Mouse (Mus musculus): ENCODE data around the gene Nfatc2ip. TPM values are rescaled to one million over a fixed set of nuclear protein-coding genes. Genes with fewer than 3 reads are reported as not detected.
A peak's percentile ranks its signal among the peaks of the same experiment; 100 is the strongest.

The Nfatc2ip gene
- polyA plus RNA-seq, 1 experiment from 2014 or later, result 3.7 TPM

DNA sequence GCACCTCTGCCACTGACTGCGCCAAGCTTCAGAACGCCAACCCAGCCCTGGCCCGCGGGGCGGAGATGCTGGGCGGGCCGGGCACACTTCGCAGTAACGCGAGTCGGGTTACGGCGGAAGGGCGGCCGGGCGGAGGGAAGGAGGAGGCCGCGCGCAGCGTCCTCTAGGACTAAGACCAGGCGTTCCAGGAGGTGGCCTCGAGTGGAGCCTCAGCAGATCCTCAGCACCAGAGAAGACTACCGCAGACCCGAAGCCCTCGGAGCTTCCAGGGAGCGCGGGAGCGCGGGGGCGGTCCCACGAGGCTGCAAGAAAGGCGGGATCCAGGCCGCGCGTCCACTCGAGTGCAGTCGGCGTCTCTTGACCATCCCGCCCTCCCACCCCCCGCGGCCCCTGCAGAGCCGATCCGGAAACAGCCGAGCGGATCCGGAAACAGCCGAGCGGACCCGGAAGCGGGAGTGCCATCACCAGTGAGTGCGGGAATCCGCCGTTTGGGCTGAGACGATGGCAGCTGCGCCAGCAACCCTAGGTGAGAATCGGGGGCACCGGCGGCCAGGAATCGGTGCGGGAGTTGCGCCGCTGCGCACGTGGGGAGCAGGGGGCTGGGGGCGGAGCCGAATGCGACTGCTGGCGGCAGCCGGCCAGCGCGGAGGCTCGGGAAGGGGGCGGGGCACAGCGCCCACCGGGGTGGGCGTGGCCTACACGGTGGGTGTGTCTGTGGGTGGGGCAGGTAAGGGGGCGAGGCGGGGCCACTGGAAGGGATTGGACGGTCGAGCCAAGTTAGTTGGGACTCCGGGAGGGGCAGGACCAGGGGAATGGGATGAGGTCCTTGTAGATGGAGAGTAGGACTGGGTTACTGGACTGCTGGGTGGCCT, 32.3 kb upstream of the Nfatc2ip start, which contains the start of gene Rabep2:
Rabep2 (plus strand) TSS at position 129 of the 872 bp plus-strand sequence.
- Histone ChIP-seq H3K4me2 (peak within 1 kb of the TSS; percentile 99), H3K9ac (peak within 1 kb of the TSS; percentile 77), H3K36me3 (peaks cover 11% of the 10 kb centered on the region; the same call in 1 of the 2 replicates), H3K4me3 (peak within 1 kb of the TSS; percentile 76), H3K27me3 (replicated peaks) (no peaks in the 10 kb centered on the region), H3K9me3 (replicated peaks) (0 out of 2 replicates have a peak, but pooled peaks cover 6% of the 10 kb centered on the region), H3K4me1 (peaks cover 30% of the 10 kb centered on the region), H3K27ac (peak within 1 kb of the TSS; percentile 81)
- peak; percentile 85 for ATAC-seq
- under 1% methylated on average over 81 of the region's 82 CpGs for WGBS (ENCODE audit: insufficient replicate concordance)

DNA sequence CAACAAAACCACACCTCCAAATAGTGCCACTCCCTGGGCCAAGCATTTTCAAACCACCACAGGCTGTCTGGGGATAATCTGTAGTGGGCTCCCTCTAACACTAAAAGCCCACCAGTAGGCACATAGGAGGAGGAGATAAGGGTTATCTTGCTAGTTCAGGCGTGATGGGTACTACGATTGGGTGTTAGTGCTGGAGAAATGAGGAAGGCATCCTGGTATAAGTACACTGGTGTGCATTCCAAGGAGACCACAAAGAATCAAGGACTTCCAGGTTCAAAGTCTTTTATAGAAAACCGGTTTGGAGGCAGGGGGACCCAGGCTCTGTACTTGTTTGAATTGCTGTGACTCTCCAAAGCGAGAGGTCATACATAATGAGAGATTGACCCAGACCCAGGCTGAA, 31.6 kb upstream of the Nfatc2ip start:
- Histone ChIP-seq H3K9ac (peak overlapping the region; percentile 77; the same call in 1 of the 2 replicates), H3K27me3 (replicated peaks) (no peaks in the 10 kb centered on the region), H3K4me3 (peak overlapping the region; percentile 76), H3K36me3 (peaks cover 9% of the 10 kb centered on the region; the same call in 1 of the 2 replicates), H3K9me3 (replicated peaks) (0 out of 2 replicates have a peak, but pooled peaks cover 6% of the 10 kb centered on the region), H3K4me2 (peak overlapping the region; percentile 99), H3K27ac (peak overlapping the region; percentile 81), H3K4me1 (peaks cover 30% of the 10 kb centered on the region)
- 5% methylated on average over 4 of the region's 4 CpGs for WGBS (ENCODE audit: insufficient replicate concordance)
- peak; percentile 45; the same call in 1 of the 2 replicates for ATAC-seq

- Histone ChIP-seq H3K4me3 (no peak overlapping the region), H3K27me3 (replicated peaks) (no peaks in the 10 kb centered on the region), H3K36me3 (peaks cover 3% of the 10 kb centered on the region; the same call in 1 of the 2 replicates), H3K9me3 (replicated peaks) (0 out of 2 replicates have a peak, but pooled peaks cover 6% of the 10 kb centered on the region), H3K4me1 (peaks cover 30% of the 10 kb centered on the region), H3K9ac (no peak overlapping the region), H3K4me2 (no peak overlapping the region), H3K27ac (no peak overlapping the region)
- 50% methylated on average over 12 of the region's 13 CpGs for WGBS (ENCODE audit: insufficient replicate concordance)
- no peak for ATAC-seq
Measured at GRCm38 (mm10) chr7:126427323-126427860, 30.9 kb upstream of the Nfatc2ip start.

DNA sequence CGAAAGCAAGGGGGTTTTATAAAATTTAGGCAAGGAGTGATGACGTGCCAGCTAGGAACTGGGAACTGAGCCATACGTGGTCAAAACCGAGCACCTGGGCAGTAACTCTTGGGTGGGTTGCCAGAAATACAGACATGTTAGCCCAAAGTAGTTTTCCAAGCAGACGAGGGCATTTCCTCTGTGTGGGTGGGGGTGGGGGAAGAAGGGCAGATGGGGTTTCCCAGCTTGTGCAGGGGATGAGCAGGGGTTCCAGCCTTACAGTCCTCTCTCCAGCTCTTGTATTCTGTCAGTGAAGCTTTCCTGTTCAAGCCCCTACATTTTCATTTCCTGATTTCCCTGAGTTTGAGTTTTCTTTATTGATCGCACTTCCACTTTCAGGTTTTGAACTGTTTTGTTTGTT, 27.6 kb upstream of the Nfatc2ip start:
- Histone ChIP-seq H3K27me3 (replicated peaks) (no peaks in the 10 kb centered on the region), H3K4me3 (no peak overlapping the region), H3K27ac (no peak overlapping the region), H3K9ac (no peak overlapping the region), H3K9me3 (replicated peaks) (0 out of 2 replicates have a peak, but pooled peaks cover 6% of the 10 kb centered on the region), H3K4me2 (no peak overlapping the region), H3K4me1 (peaks cover 15% of the 10 kb centered on the region), H3K36me3 (no peaks in the 10 kb centered on the region)
- ATAC-seq, result no peak
- WGBS (ENCODE audit: insufficient replicate concordance), result 65% methylated on average over 6 of the region's 6 CpGs

GRCm38 (mm10) chr7:126421756-126422155, 25.2 kb upstream of the Nfatc2ip start:
- no peaks in the 10 kb centered on the region for H3K36me3 ChIP-seq
- ATAC-seq, result no peak
- H3K9ac ChIP-seq, result no peak overlapping the region
- 54% methylated on average over 5 of the region's 5 CpGs for WGBS (ENCODE audit: insufficient replicate concordance)
- no peaks in the 10 kb centered on the region for H3K27me3 ChIP-seq (replicated peaks)
- no peak overlapping the region for H3K27ac ChIP-seq
- H3K9me3 ChIP-seq (replicated peaks), result no peaks in the 10 kb centered on the region
- no peaks in the 10 kb centered on the region for H3K4me1 ChIP-seq
- no peak overlapping the region for H3K4me3 ChIP-seq
- H3K4me2 ChIP-seq, result no peak overlapping the region

GRCm38 (mm10) chr7:126418496-126418895, 22.0 kb upstream of the Nfatc2ip start:
- WGBS (ENCODE audit: insufficient replicate concordance), result 43% methylated on average over 3 of the region's 3 CpGs
- ATAC-seq, result no peak
- Histone ChIP-seq H3K9me3 (replicated peaks) (no peaks in the 10 kb centered on the region), H3K27ac (no peak overlapping the region), H3K4me3 (no peak overlapping the region), H3K36me3 (no peaks in the 10 kb centered on the region), H3K27me3 (replicated peaks) (peaks cover 13% of the 10 kb centered on the region), H3K9ac (no peak overlapping the region), H3K4me1 (no peaks in the 10 kb centered on the region), H3K4me2 (no peak overlapping the region)

DNA sequence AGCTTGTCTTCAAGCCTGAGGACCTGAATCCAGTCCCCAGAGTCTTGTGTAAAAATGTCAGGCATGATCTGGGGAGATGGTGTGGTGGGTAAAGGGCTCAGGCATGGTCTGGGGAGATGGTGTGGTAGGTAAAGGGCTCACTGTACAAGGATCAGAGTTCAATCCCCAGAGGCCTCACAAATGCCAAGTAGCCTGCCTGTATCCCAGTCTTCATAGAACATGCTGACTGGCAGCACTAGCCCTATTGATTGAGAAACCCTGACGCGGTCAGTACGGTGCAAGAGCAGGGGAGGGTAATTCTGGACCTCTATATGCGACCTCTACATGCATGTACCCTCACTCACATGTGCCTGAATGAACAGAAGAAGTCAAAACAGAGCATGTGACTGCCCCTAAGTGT, 21.1 kb upstream of the Nfatc2ip start:
- 85% methylated on average over 4 of the region's 4 CpGs for WGBS (ENCODE audit: insufficient replicate concordance)
- ATAC-seq, result no peak
- Histone ChIP-seq H3K4me1 (no peaks in the 10 kb centered on the region), H3K27me3 (replicated peaks) (peaks cover 22% of the 10 kb centered on the region), H3K9me3 (replicated peaks) (no peaks in the 10 kb centered on the region), H3K36me3 (no peaks in the 10 kb centered on the region), H3K4me3 (no peak overlapping the region), H3K4me2 (no peak overlapping the region), H3K27ac (no peak overlapping the region), H3K9ac (no peak overlapping the region)

DNA sequence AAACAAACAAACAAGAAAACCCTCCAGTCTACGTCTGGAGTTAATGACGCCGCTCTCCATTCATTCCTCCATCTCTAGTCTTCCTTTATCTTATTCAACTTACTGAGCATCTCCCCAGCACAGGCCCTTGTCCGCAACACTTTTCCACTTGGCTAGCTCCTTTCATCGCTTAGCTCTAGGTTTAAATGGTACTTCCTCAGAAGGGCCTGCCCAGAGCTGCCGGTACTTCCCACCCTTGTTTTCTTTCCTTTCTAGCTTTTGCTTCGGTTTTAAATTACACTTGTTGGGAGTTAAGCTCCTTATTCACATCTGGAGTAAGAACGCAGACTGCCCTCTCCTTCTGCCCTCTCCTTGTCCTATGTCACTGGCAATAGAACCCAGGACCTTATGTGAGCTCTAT, 20.5 kb upstream of the Nfatc2ip start:
- WGBS (ENCODE audit: insufficient replicate concordance), result 50% methylated on average over 8 of the region's 8 CpGs
- Histone ChIP-seq H3K4me3 (no peak overlapping the region), H3K36me3 (no peaks in the 10 kb centered on the region), H3K4me1 (no peaks in the 10 kb centered on the region), H3K27ac (no peak overlapping the region), H3K27me3 (replicated peaks) (peaks cover 25% of the 10 kb centered on the region), H3K9me3 (replicated peaks) (no peaks in the 10 kb centered on the region), H3K4me2 (no peak overlapping the region), H3K9ac (no peak overlapping the region)
- no peak for ATAC-seq

DNA sequence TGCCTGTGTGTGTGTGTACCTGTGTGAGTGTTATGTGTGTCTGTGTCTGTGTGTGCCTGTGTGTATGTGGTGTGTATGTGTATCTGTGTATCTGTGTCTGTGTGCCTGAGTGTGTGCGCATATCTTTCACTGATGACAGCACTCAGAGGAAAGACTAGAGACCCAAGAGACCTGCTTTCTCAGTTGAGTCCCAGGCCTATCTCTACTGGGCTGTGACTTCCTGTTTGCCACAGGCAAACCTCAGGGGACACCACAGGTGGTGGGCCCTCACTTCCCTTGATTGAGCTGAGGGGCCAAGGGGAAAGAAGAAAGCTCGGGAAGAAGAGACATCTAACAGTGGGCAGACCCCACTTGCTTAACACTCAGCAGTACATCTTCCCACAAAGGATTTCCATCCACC, 20.1 kb upstream of the Nfatc2ip start:
- H3K4me2 ChIP-seq, result no peak overlapping the region
- no peak overlapping the region for H3K4me3 ChIP-seq
- H3K9me3 ChIP-seq (replicated peaks), result no peaks in the 10 kb centered on the region
- no peak overlapping the region for H3K27ac ChIP-seq
- H3K36me3 ChIP-seq, result no peaks in the 10 kb centered on the region
- peaks cover 29% of the 10 kb centered on the region for H3K27me3 ChIP-seq (replicated peaks)
- WGBS (ENCODE audit: insufficient replicate concordance), result 18% methylated on average over 2 of the region's 2 CpGs
- H3K9ac ChIP-seq, result no peak overlapping the region
- no peaks in the 10 kb centered on the region for H3K4me1 ChIP-seq
- ATAC-seq, result no peak

- no peaks in the 10 kb centered on the region for H3K36me3 ChIP-seq
- no peak within 1 kb of the TSS for H3K4me2 ChIP-seq
- no peak within 1 kb of the TSS for H3K4me3 ChIP-seq
- no peaks in the 10 kb centered on the region for H3K4me1 ChIP-seq
- H3K9ac ChIP-seq, result no peak within 1 kb of the TSS
- ATAC-seq, result no peak
- WGBS (ENCODE audit: insufficient replicate concordance), result 78% methylated on average over 6 of the region's 6 CpGs
- peaks cover 39% of the 10 kb centered on the region for H3K27me3 ChIP-seq (replicated peaks)
- H3K27ac ChIP-seq, result no peak within 1 kb of the TSS
- H3K9me3 ChIP-seq (replicated peaks), result no peaks in the 10 kb centered on the region
Measured at GRCm38 (mm10) chr7:126414725-126415124, 18.2 kb upstream of the Nfatc2ip start, which contains the start of gene Cd19. TSS of gene Cd19 (minus strand) at chr7:126414889.

DNA sequence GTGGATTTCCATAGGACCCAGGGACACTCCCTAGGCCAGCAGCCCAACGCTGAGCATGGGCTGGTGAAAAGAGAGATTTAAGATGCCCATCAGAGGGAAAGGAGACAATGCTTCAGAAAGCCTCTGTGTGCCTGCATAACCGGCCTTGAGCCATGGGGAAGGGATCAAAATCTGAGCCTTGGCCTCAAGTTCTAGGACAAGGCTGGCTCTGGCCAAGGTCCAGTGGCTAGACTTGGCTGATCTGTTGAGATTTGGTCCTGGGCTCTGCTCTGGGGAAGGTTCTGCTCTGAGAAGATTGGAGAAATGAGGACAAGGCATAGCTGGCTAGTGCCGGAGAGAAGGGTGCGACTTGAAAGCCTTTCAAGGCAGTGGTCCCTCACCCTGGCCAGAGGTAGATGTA, 14.5 kb upstream of the Nfatc2ip start:
- Histone ChIP-seq H3K27ac (no peak overlapping the region), H3K36me3 (no peaks in the 10 kb centered on the region), H3K4me2 (no peak overlapping the region), H3K9ac (no peak overlapping the region), H3K4me1 (no peaks in the 10 kb centered on the region), H3K9me3 (replicated peaks) (no peaks in the 10 kb centered on the region), H3K4me3 (no peak overlapping the region), H3K27me3 (replicated peaks) (peaks cover 46% of the 10 kb centered on the region)
- WGBS (ENCODE audit: insufficient replicate concordance), result 73% methylated on average over 4 of the region's 4 CpGs
- ATAC-seq, result no peak

GRCm38 (mm10) chr7:126408686-126409085, 12.1 kb upstream of the Nfatc2ip start:
- Histone ChIP-seq H3K36me3 (no peaks in the 10 kb centered on the region), H3K27ac (no peak overlapping the region), H3K4me1 (no peaks in the 10 kb centered on the region), H3K9me3 (replicated peaks) (no peaks in the 10 kb centered on the region), H3K9ac (no peak overlapping the region), H3K27me3 (replicated peaks) (peaks cover 35% of the 10 kb centered on the region), H3K4me2 (no peak overlapping the region), H3K4me3 (no peak overlapping the region)
- 68% methylated on average over 2 of the region's 2 CpGs for WGBS (ENCODE audit: insufficient replicate concordance)
- no peak for ATAC-seq

Measured in liver, embryonic 12.5 days (tissue).